Mouse (Mus musculus): ENCODE measurements around the gene Rps15.

- TF ChIP-seq MAFK (IDR thresholded peaks at IDR 0.05; ENCODE audit: insufficient replicate concordance, low read length), result no peak
- TF ChIP-seq POLR2A (IDR thresholded peaks at IDR 0.05; ENCODE audit: low read depth, low read length), result no peak
- TF ChIP-seq MAZ (IDR thresholded peaks at IDR 0.05; ENCODE audit: low read depth, low read length), result no peak
- no peak for TF ChIP-seq USF1 (IDR thresholded peaks at IDR 0.05; ENCODE audit: low read depth, low read length)
- no peak for TF ChIP-seq NELFE (IDR thresholded peaks at IDR 0.05; ENCODE audit: low read depth, low read length)
- no peak for TF ChIP-seq CTCF (conservative IDR thresholded peaks at IDR 0.05 in 1 of 2, IDR thresholded peaks at IDR 0.05 in 1 of 2; ENCODE audit: low read depth in 2 of 2, low read length in 2 of 2)
- no peak for TF ChIP-seq TBP (conservative IDR thresholded peaks at IDR 0.05; ENCODE audit: low read depth, low read length)
Measured at GRCm38 (mm10) chr10:80311560-80311959, 19.3 kb downstream of the Rps15 start.
